Mouse (Mus musculus): Measurements from ENCODE around the gene Adh4. TPM values are rescaled to one million over a fixed set of nuclear protein-coding genes. Genes with fewer than 3 reads are reported as not detected.
"Not testable (repeated sequence)": the region's sequence is repeated elsewhere in the genome, so short reads cannot be mapped to it uniquely, and the experiment has no call there.

Gene Adh4
- not detected in 2 replicates for polyA plus RNA-seq (2015; fragmentation: Nextera tagmentation; extraction: Ambion mirVana)

GRCm38 (mm10) chr3:138415121-138415690, at the start of gene Adh4:
Gene Adh4, plus strand, starts transcription at chr3:138415466.
- no peak for ATAC-seq (ENCODE audit: borderline replicate concordance, extremely low read depth, low FRiP score, low TSS enrichment)
- no peak within 1 kb of the TSS for H3K9ac ChIP-seq
- H3K9me3 ChIP-seq, result no peaks in the 10 kb centered on the region
- WGBS, result 63% methylated on average over 6 of the region's 6 CpGs
- no peaks in the 10 kb centered on the region for H3K36me3 ChIP-seq
- H3K27ac ChIP-seq, result no peak within 1 kb of the TSS
- H3K4me3 ChIP-seq, result no peak within 1 kb of the TSS
- no peaks in the 10 kb centered on the region for H3K27me3 ChIP-seq
- H3K4me1 ChIP-seq, result no peaks in the 10 kb centered on the region
- no peak within 1 kb of the TSS for H3K4me2 ChIP-seq

DNA sequence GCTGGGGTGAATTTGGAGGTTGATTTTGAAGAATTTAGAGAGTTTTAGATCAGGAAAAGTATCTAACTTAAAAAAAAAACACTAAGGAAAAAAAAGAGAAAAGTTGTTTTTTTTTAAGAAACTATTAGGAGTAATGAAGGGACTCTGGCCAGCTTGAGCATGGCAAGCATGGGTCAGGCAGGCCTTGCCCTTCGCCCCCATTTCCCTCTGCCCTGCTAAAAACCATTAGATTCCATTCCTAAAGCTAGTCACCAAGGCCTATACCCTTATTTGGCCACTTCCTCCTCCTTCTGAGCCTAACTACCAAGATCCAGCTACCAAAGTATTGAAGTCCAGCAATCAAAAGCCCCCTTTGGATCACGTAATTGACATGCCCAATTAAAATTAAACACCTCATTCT, 49.1 kb upstream of the Adh4 start:
- Histone ChIP-seq H3K4me2 (no peak overlapping the region), H3K9ac (no peak overlapping the region), H3K27ac (no peak overlapping the region), H3K9me3 (no peaks in the 10 kb centered on the region), H3K36me3 (no peaks in the 10 kb centered on the region), H3K4me3 (no peak overlapping the region), H3K4me1 (no peaks in the 10 kb centered on the region), H3K27me3 (no peaks in the 10 kb centered on the region)
- 83% methylated on average over 2 of the region's 2 CpGs for WGBS
- ATAC-seq (ENCODE audit: borderline replicate concordance, extremely low read depth, low FRiP score, low TSS enrichment), result no peak

DNA sequence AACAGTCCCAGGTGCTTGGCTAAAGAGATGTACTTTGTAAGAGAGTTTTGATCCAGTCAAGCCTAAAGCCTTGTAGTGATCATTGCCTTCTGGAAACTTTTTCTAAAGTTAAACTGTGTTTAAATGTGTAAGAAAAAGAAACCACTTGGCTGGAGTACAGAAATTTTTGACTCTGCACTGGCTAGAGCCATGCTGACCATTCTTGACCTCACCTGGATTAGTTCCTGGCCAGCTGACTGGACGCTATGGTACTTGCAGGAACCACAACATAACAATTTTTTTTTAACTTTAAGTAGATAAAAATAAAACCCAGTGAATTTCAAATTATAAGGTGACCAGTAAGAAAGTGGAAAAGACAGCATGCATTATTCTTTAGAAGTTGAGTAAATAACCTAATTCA, 45.7 kb upstream of the Adh4 start:
- Histone ChIP-seq H3K4me3 (no peak overlapping the region), H3K9me3 (no peaks in the 10 kb centered on the region), H3K4me2 (no peak overlapping the region), H3K4me1 (no peaks in the 10 kb centered on the region), H3K36me3 (no peaks in the 10 kb centered on the region), H3K9ac (no peak overlapping the region), H3K27me3 (no peaks in the 10 kb centered on the region), H3K27ac (no peak overlapping the region)
- 78% methylated on average over 1 of the region's 1 CpGs for WGBS
- no peak for ATAC-seq (ENCODE audit: borderline replicate concordance, extremely low read depth, low FRiP score, low TSS enrichment)

DNA sequence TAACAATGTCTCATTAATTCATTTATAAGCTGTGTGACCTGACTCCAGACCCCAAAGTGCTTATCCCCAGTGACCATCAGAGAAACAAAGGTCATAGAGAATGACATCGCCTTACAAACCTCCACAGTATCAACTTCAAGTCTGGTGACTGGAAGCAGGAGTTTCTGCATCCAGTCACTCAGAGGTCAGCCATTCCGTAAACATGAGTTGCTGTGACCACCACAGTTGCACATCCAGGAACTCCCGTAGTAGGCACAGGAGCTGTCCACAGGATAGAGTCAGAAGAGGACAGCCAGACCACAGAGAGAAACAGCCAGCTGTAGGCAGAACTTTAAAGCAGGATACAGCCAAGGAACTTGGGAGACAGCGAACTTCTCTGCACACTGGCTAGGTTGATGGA, 45.0 kb upstream of the Adh4 start:
- H3K27ac ChIP-seq; H3K9ac ChIP-seq; ATAC-seq (ENCODE audit: borderline replicate concordance, extremely low read depth, low FRiP score, low TSS enrichment); H3K36me3 ChIP-seq; H3K27me3 ChIP-seq; H3K4me1 ChIP-seq; H3K4me2 ChIP-seq; H3K4me3 ChIP-seq; H3K9me3 ChIP-seq: not testable (repeated sequence)
- WGBS, result 43% methylated on average over 4 of the region's 4 CpGs

GRCm38 (mm10) chr3:138373920-138374319, 41.3 kb upstream of the Adh4 start:
- no peak overlapping the region for H3K4me3 ChIP-seq
- H3K36me3 ChIP-seq, result no peaks in the 10 kb centered on the region
- H3K9ac ChIP-seq, result no peak overlapping the region
- no peak for ATAC-seq (ENCODE audit: borderline replicate concordance, extremely low read depth, low FRiP score, low TSS enrichment)
- no peak overlapping the region for H3K27ac ChIP-seq
- H3K4me1 ChIP-seq, result no peaks in the 10 kb centered on the region
- H3K9me3 ChIP-seq, result no peaks in the 10 kb centered on the region
- H3K4me2 ChIP-seq, result no peak overlapping the region
- H3K27me3 ChIP-seq, result no peaks in the 10 kb centered on the region
- 60% methylated on average over 4 of the region's 4 CpGs for WGBS

DNA sequence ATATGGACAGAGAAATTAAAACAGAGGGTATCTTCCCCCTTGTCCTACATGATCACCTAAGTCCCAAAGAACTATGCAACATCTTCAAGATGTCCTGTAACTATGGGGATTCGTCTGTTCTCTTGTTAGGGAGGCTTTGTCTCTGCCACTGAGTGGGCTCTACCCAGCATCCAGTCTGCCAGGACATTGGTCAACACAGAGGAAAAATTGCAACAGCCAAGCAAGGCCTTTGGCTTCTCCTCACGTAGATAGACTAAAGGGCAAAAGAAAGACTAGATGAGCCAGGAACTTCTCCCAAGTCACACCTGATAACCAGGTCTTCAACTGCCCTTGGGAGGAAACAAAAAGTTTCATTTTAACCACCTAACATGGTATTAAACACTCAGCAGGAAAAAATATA, 40.1 kb upstream of the Adh4 start:
- H3K9ac ChIP-seq, result no peak overlapping the region
- no peaks in the 10 kb centered on the region for H3K9me3 ChIP-seq
- WGBS, result 66% methylated on average over 2 of the region's 2 CpGs
- no peak overlapping the region for H3K27ac ChIP-seq
- H3K27me3 ChIP-seq, result no peaks in the 10 kb centered on the region
- H3K36me3 ChIP-seq, result no peaks in the 10 kb centered on the region
- H3K4me2 ChIP-seq, result no peak overlapping the region
- H3K4me1 ChIP-seq, result no peaks in the 10 kb centered on the region
- H3K4me3 ChIP-seq, result no peak overlapping the region
- ATAC-seq (ENCODE audit: borderline replicate concordance, extremely low read depth, low FRiP score, low TSS enrichment), result no peak

DNA sequence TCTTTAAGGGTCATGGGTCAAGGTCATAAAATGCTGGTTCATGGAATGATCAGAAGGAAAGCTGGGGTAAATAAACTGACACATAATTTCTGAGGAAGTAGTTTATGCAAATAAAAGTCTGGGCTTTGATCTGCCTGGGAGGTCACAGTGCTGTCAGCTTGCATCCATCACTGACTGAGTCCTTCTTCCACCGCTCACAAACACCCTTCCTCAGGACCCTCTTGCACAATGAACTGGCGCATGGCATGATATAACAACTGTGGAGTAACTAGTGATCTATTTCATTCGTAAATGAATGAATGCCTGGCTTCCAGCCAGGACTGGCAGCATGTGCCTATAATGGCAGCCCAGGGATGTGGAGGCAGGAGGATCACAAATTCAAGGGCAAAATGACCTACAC, 34.1 kb upstream of the Adh4 start:
- Histone ChIP-seq H3K9me3 (no peaks in the 10 kb centered on the region), H3K4me1 (0 out of 2 replicates have a peak, but pooled peaks cover 2% of the 10 kb centered on the region), H3K36me3 (no peaks in the 10 kb centered on the region), H3K27me3 (no peaks in the 10 kb centered on the region), H3K27ac (no peak overlapping the region), H3K4me2 (no peak overlapping the region), H3K9ac (no peak overlapping the region), H3K4me3 (no peak overlapping the region)
- ATAC-seq (ENCODE audit: borderline replicate concordance, extremely low read depth, low FRiP score, low TSS enrichment), result peak; percentile 98
- WGBS, result 8% methylated on average over 3 of the region's 3 CpGs

GRCm38 (mm10) chr3:138387155-138387554, 28.1 kb upstream of the Adh4 start:
- Histone ChIP-seq H3K27ac (no peak overlapping the region), H3K36me3 (no peaks in the 10 kb centered on the region), H3K9ac (no peak overlapping the region), H3K9me3 (no peaks in the 10 kb centered on the region), H3K27me3 (no peaks in the 10 kb centered on the region), H3K4me3 (no peak overlapping the region), H3K4me2 (no peak overlapping the region), H3K4me1 (no peaks in the 10 kb centered on the region)
- ATAC-seq (ENCODE audit: borderline replicate concordance, extremely low read depth, low FRiP score, low TSS enrichment), result no peak
- 88% methylated on average over 6 of the region's 6 CpGs for WGBS

DNA sequence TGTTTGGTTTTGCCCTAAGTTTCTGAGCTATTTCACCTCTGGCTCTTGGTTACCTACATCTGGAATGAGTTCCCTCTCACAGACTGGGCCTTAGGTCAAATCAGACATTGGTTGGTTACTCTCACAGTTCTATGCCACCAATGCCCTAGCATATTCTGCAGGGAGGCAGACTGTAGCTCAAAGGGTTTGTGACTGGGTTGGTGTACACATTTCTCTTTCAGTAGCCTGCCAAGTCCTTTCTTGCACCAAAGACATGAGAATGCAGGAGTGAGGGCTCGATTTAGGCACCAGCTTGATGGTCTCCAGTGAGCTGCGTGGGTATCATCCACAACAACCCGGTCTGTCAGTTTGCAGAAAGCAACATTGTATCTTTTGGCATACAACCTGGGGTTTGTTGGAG, 10.4 kb upstream of the Adh4 start:
- Histone ChIP-seq H3K4me1 (no peaks in the 10 kb centered on the region), H3K9ac (no peak overlapping the region), H3K27me3 (no peaks in the 10 kb centered on the region), H3K36me3 (no peaks in the 10 kb centered on the region), H3K4me3 (no peak overlapping the region), H3K4me2 (no peak overlapping the region), H3K9me3 (no peaks in the 10 kb centered on the region), H3K27ac (peak overlapping the region; percentile 6; the same call in 1 of the 2 replicates)
- no peak for ATAC-seq (ENCODE audit: borderline replicate concordance, extremely low read depth, low FRiP score, low TSS enrichment)
- 51% methylated on average over 3 of the region's 3 CpGs for WGBS

DNA sequence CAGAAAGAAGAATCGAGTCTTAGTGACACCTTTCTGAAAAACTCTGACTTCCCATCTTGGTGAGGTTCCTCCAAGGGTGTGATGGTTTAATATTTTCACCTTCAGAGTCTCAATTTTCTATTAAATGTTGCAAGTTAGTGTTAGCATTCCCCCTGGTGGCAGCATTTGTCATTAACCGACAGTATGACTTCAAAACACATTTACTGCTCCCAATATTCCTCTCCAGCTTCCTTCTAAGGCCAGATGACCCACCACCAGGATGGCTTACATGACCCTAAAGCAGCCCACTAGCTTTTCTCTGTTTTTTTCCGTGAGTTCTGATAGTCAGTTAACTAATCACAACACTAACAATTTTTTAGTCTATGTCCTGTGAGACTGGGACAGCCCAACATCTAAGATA, 9.9 kb upstream of the Adh4 start:
- H3K27ac ChIP-seq, result no peak overlapping the region
- no peak overlapping the region for H3K9ac ChIP-seq
- WGBS, result 23% methylated on average over 3 of the region's 3 CpGs
- H3K36me3 ChIP-seq, result no peaks in the 10 kb centered on the region
- no peak overlapping the region for H3K4me3 ChIP-seq
- H3K27me3 ChIP-seq, result no peaks in the 10 kb centered on the region
- ATAC-seq (ENCODE audit: borderline replicate concordance, extremely low read depth, low FRiP score, low TSS enrichment), result peak; percentile 49; the same call in 1 of the 2 replicates
- no peaks in the 10 kb centered on the region for H3K9me3 ChIP-seq
- no peak overlapping the region for H3K4me2 ChIP-seq
- H3K4me1 ChIP-seq, result no peaks in the 10 kb centered on the region

GRCm38 (mm10) chr3:138405840-138406239, 9.4 kb upstream of the Adh4 start:
- ATAC-seq (ENCODE audit: borderline replicate concordance, extremely low read depth, low FRiP score, low TSS enrichment), result peak; percentile 31; the same call in 1 of the 2 replicates
- Histone ChIP-seq H3K4me1 (no peaks in the 10 kb centered on the region), H3K9ac (no peak overlapping the region), H3K9me3 (no peaks in the 10 kb centered on the region), H3K36me3 (no peaks in the 10 kb centered on the region), H3K4me3 (no peak overlapping the region), H3K27ac (no peak overlapping the region), H3K27me3 (no peaks in the 10 kb centered on the region), H3K4me2 (no peak overlapping the region)
- WGBS, result 79% methylated on average over 7 of the region's 7 CpGs

GRCm38 (mm10) chr3:138407920-138408319, 7.3 kb upstream of the Adh4 start:
- Histone ChIP-seq H3K36me3 (no peaks in the 10 kb centered on the region), H3K4me2 (no peak overlapping the region), H3K27ac (no peak overlapping the region), H3K4me3 (no peak overlapping the region), H3K9ac (no peak overlapping the region), H3K9me3 (no peaks in the 10 kb centered on the region), H3K27me3 (no peaks in the 10 kb centered on the region), H3K4me1 (no peaks in the 10 kb centered on the region)
- 0 out of 2 replicates have a peak, but pooled peaks have one; percentile 49 for ATAC-seq (ENCODE audit: borderline replicate concordance, extremely low read depth, low FRiP score, low TSS enrichment)
- 67% methylated on average over 1 of the region's 1 CpGs for WGBS

- Histone ChIP-seq H3K4me3 (no peak overlapping the region), H3K4me2 (no peak overlapping the region), H3K36me3 (no peaks in the 10 kb centered on the region), H3K9ac (no peak overlapping the region), H3K27me3 (no peaks in the 10 kb centered on the region), H3K4me1 (no peaks in the 10 kb centered on the region), H3K9me3 (no peaks in the 10 kb centered on the region), H3K27ac (no peak overlapping the region)
- 76% methylated on average over 1 of the region's 1 CpGs for WGBS
- ATAC-seq (ENCODE audit: borderline replicate concordance, extremely low read depth, low FRiP score, low TSS enrichment), result no peak
Measured at GRCm38 (mm10) chr3:138409585-138409984, 5.7 kb upstream of the Adh4 start.

All from lung, embryonic 15.5 days (tissue).